25 mouse cellular contexts compared by ENCODE assay signal in genomic region chr2:102757241-102757860, GRCm38 (mm10).
DNase-seq lines count a peak whose midpoint lies in the region; ATAC-seq and TF ChIP-seq lines count a peak whose summit lies in the region.
"Had no signal": no experiment of that assay in that cellular context is flagged by ENCODE, and none has a peak within 500 bp of the region (broad histone marks: within the 10 kb centered on the region; RNA-seq: fewer than 3 reads in every experiment).

No protein-coding gene starts in this region.

- no peak for TF ChIP-seq POLR2A in liver, adult 2 months (IDR thresholded peaks at IDR 0.05; ENCODE audit: extremely low read depth, insufficient read depth, low read length)

- TF ChIP-seq EP300 in liver, postnatal 0 days (IDR thresholded peaks at IDR 0.05; ENCODE audit: low read depth), result no peak
- TF ChIP-seq EP300 in stomach, postnatal 0 days (optimal IDR thresholded peaks at IDR 0.05), result no peak

- no peaks in the 10 kb centered on the region for H3K27me3 ChIP-seq in liver, adult 2 months (ENCODE audit: control insufficient read depth, insufficient read depth, low read length)
- H3K27me3 ChIP-seq in liver, postnatal 0 days (ENCODE audit: insufficient read depth, low read length), result no peaks in the 10 kb centered on the region
- H3K27me3 ChIP-seq in stomach, postnatal 0 days (ENCODE audit: control insufficient read depth, insufficient read depth, low read length), result no peaks in the 10 kb centered on the region
- H3K27me3 ChIP-seq: embryonic facial prominence, embryonic 12.5 days; embryonic facial prominence, embryonic 15.5 days; heart, embryonic 12.5 days; heart, embryonic 15.5 days had no signal

- no peak overlapping the region for H3K4me3 ChIP-seq in liver, adult 2 months (ENCODE audit: insufficient read depth, low read depth, low read length)
- H3K4me3 ChIP-seq in liver, postnatal 0 days (ENCODE audit: low read depth, low read length), result no peak overlapping the region
- H3K4me3 ChIP-seq in stomach, postnatal 0 days (ENCODE audit: low read depth, low read length), result no peak overlapping the region
- H3K4me3 ChIP-seq: embryonic facial prominence, embryonic 12.5 days; embryonic facial prominence, embryonic 15.5 days; gastrocnemius, adult 2 months; heart, embryonic 12.5 days; heart, embryonic 15.5 days had no signal

- 19% methylated on average over 5 of the region's 5 CpGs for WGBS in liver, adult 2 months
- 58% methylated on average over 5 of the region's 5 CpGs for WGBS in liver, postnatal 0 days (ENCODE audit: insufficient replicate concordance)
- 84% methylated on average over 5 of the region's 5 CpGs for WGBS in stomach, postnatal 0 days

- no peak for ATAC-seq in liver, postnatal 0 days
- ATAC-seq in stomach, postnatal 0 days (ENCODE audit: low FRiP score, low TSS enrichment), result no peak
- ATAC-seq: activated CD4-positive, CD25-positive, alpha-beta regulatory T cell, adult 4 months; forebrain, embryonic 14.5 days; forebrain, postnatal 0 days; hindbrain, postnatal 0 days; inflammation-experienced regulatory T-cells, adult 6 months; intestine, embryonic 16.5 days had no signal

- no peak for TF ChIP-seq CTCF in liver, adult 2 months (IDR thresholded peaks at IDR 0.05; ENCODE audit: low read depth, low read length)
- no peak for TF ChIP-seq CTCF in liver, postnatal 0 days (IDR thresholded peaks at IDR 0.05; ENCODE audit: low read depth)
- TF ChIP-seq CTCF in stomach, postnatal 0 days (IDR thresholded peaks at IDR 0.05; ENCODE audit: low read depth), result no peak

- DNase-seq in adrenal gland, adult 2 months, result peak; percentile 24
- DNase-seq in adrenal gland, postnatal 25 days, result no peak
- peak; percentile 34 to 41 for DNase-seq in cerebellum, postnatal 25 days
- DNase-seq in cerebellum, adult 18-20 months, result no peak
- peak; percentile 80 for DNase-seq in liver, adult 2 months (ENCODE audit: extremely low read depth, low read depth, low spot score)
- DNase-seq in liver, postnatal 0 days, result no peak
- no peak for DNase-seq in stomach, postnatal 0 days (ENCODE audit: low spot score)
- DNase-seq: cerebellum, adult 11-12 months; cerebellum, adult 9-10 months; forebrain, postnatal 0 days; gastrocnemius, adult 2 months; gastrocnemius, postnatal 14 days; heart, adult 18-20 months; heart, postnatal 14 days; heart, postnatal 4 days had no signal

- H3K36me3 ChIP-seq in liver, adult 2 months (ENCODE audit: control insufficient read depth, insufficient read depth, low read length), result no peaks in the 10 kb centered on the region
- no peaks in the 10 kb centered on the region for H3K36me3 ChIP-seq in liver, postnatal 0 days (replicated peaks; ENCODE audit: insufficient read depth, low read length)
- H3K36me3 ChIP-seq in stomach, postnatal 0 days (ENCODE audit: control insufficient read depth, insufficient read depth, low read length), result no peaks in the 10 kb centered on the region
- H3K36me3 ChIP-seq: embryonic facial prominence, embryonic 12.5 days; embryonic facial prominence, embryonic 15.5 days; heart, embryonic 12.5 days; heart, embryonic 15.5 days had no signal

- H3K79me2 ChIP-seq in liver, adult 2 months (ENCODE audit: control insufficient read depth, insufficient read depth, low read length), result no peaks in the 10 kb centered on the region

- H3K4me1 ChIP-seq in liver, adult 2 months (ENCODE audit: control insufficient read depth, insufficient read depth, low read length), result peaks cover 6% of the 10 kb centered on the region
- no peaks in the 10 kb centered on the region for H3K4me1 ChIP-seq in liver, postnatal 0 days (ENCODE audit: insufficient read depth)
- H3K4me1 ChIP-seq in stomach, postnatal 0 days (replicated peaks; ENCODE audit: control insufficient read depth, insufficient read depth), result no peaks in the 10 kb centered on the region
- H3K4me1 ChIP-seq: embryonic facial prominence, embryonic 12.5 days; embryonic facial prominence, embryonic 15.5 days had no signal

- no peak overlapping the region for H3K9ac ChIP-seq in liver, adult 2 months (ENCODE audit: low read depth, low read length)
- H3K9ac ChIP-seq in liver, postnatal 0 days (replicated peaks), result no peak overlapping the region; the same call in 1 of the 2 replicates
- no peak overlapping the region for H3K9ac ChIP-seq in stomach, postnatal 0 days (ENCODE audit: low read length)
- H3K9ac ChIP-seq: embryonic facial prominence, embryonic 12.5 days; embryonic facial prominence, embryonic 15.5 days; forebrain, postnatal 0 days; heart, embryonic 12.5 days; heart, embryonic 15.5 days; hindbrain, embryonic 14.5 days had no signal

- no peak overlapping the region for H3K27ac ChIP-seq in liver, adult 2 months (replicated peaks; ENCODE audit: insufficient read depth, low read depth, low read length)
- H3K27ac ChIP-seq in liver, postnatal 0 days (ENCODE audit: low read depth), result no peak overlapping the region
- no peak overlapping the region for H3K27ac ChIP-seq in stomach, postnatal 0 days (replicated peaks)
- H3K27ac ChIP-seq: embryonic facial prominence, embryonic 12.5 days; embryonic facial prominence, embryonic 15.5 days; gastrocnemius, adult 2 months; heart, embryonic 15.5 days; hindbrain, embryonic 14.5 days; hindbrain, postnatal 0 days had no signal

- H3K4me2 ChIP-seq in liver, postnatal 0 days (ENCODE audit: low read depth, low read length), result no peak overlapping the region
- H3K4me2 ChIP-seq in stomach, postnatal 0 days (replicated peaks; ENCODE audit: low read depth), result no peak overlapping the region
- H3K4me2 ChIP-seq: embryonic facial prominence, embryonic 12.5 days; embryonic facial prominence, embryonic 15.5 days; heart, embryonic 12.5 days; heart, embryonic 15.5 days; hindbrain, embryonic 14.5 days had no signal

- H3K9me3 ChIP-seq in liver, postnatal 0 days (ENCODE audit: low read length), result no peaks in the 10 kb centered on the region
- H3K9me3 ChIP-seq in stomach, postnatal 0 days (ENCODE audit: control insufficient read depth, low read length), result no peaks in the 10 kb centered on the region
- H3K9me3 ChIP-seq: embryonic facial prominence, embryonic 12.5 days; embryonic facial prominence, embryonic 15.5 days; heart, embryonic 12.5 days; heart, embryonic 15.5 days had no signal

Comparison
In these comparisons a context has a peak if more than half of its experiments do, and no peak if none do; other contexts are left out.
1. DNase-seq: peak in adrenal gland, adult 2 months (single experiment), cerebellum, postnatal 25 days (2 of 2) and liver, adult 2 months (single experiment); none in adrenal gland, postnatal 25 days (single experiment), cerebellum, adult 18-20 months (0 of 2), liver, postnatal 0 days (single experiment) and stomach, postnatal 0 days (single experiment).